Mouse (Mus musculus): ENCODE data around the gene Gpr35.

Gene Gpr35

DNA sequence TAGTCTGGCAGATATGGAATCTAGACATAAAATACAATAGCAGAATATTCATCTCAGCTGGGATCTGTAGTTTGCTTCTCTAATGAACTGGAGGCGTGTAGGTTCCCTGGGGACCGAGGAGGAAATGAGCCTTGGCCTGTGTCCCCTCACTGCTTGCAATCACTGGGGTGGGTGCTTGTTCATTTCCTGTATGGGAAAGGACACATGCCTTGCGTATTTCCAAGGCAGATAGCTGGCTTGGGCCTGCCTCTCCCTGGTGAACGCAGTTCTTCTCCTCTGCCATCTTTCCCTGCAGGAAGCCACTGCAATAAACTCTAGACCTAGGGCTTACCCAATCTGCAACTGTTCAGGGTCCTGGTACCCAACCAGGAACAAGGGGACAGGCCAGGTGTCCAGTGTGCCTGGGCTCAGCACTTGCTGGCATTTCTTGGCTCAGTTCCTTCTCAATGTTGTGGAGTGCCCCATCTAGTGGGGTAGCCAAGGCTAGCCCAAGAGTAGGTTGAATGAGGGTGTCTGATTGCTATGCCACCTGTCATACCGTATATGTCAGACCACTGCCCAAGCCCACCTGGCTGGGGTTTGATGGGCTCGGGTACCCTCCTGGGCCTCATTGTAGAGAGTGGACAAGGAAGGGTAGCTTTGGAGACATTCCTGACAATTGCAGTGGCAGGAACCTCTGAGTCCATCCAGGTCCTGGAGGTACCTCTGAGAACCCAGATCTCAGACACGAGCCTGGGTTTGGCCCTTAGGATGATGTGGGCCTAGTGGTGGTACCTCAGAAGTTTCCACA is 30.6 kb downstream of the Gpr35 start:
- DNase-seq (ENCODE audit: low spot score in 2 of 2): peak in 1 of 2 experiments; percentile 57

DNA sequence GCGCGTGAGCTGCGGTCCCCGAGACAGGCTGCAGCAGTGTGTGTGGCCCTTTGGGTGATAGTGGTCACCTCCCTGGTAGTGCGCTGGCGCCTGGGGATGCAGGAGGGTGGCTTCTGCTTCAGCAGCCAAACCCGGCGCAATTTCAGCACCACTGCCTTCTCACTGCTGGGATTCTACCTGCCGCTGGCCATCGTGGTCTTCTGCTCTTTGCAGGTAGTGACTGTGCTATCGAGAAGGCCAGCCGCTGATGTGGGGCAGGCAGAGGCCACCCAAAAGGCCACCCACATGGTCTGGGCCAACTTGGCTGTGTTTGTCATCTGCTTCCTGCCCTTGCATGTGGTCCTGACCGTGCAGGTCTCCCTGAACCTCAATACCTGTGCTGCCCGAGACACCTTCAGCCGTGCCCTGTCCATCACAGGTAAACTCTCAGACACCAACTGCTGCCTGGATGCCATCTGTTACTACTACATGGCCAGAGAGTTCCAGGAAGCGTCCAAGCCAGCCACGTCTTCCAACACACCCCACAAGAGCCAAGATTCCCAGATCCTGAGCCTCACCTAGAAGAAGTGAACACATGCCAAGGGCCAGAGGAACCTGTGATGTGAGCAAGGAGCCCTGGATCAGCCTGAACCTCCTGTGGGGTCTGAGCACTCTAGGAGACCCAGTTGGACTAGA is 32.4 kb downstream of the Gpr35 start:
- DNase-seq (ENCODE audit: low spot score in 2 of 2): peak in 1 of 2 experiments; percentile 53

DNA sequence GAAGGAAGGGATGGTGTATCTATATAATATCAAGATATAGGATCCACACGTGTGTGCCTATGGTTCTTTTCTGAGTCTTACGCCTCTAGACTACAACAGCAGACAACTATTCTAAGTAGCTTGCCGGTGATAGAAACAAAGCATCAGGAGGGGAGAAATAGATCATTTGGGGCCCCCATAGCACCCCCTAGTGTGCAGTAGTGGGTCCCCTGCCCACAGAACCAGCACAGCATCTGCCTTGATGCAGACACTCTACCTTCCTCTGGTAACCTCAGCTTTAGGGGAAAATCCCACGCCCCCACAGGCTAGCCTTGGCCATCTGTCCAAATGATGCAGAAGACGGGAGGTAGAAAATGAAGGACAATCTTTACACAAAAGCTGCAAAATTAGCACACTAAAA is 34.3 kb downstream of the Gpr35 start:
- peak in 1 of 2 experiments; percentile 30 for DNase-seq (ENCODE audit: low spot score in 2 of 2)

DNA sequence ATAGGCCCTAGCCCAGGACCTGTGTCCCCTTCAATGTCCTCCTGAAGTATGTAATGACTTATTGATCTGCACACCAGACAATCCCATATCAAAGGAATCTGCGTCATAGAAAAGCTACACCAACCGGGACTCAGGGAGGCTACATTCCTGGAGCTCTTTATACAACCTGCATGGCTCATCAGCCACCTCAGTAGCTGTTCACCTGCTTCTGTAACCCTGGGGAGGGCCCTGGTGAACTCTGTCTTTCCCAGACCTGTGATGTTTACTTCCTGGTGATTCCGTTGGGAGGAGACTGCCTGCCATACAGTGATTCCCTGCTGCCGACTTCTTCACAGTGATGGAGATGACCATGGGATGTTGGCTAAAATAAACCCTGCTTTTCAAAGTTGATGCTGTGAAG is 38.2 kb downstream of the Gpr35 start:
- DNase-seq (ENCODE audit: low spot score in 2 of 2): peak in 1 of 2 experiments; percentile 19

DNA sequence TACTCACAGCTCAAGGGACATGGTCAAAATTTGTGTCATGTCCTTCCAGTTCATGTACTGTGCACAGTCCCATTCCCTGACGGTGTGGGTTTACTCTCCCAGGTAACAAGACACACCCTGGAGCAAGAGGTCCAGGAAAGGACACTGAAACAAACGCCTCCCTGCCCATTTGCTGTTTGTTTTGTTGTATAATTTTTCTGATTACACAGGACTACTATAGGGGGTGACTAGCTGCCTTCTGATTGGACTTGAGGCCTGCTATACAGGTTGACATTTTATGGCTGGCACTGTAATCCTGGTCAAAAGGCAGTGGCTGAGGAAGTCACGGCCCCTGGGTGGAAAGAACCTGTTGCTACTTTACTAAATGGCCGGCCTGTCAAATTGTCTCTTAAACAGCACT is 39.2 kb downstream of the Gpr35 start:
- peak in 1 of 2 experiments; percentile 28 for DNase-seq (ENCODE audit: low spot score in 2 of 2)

DNA sequence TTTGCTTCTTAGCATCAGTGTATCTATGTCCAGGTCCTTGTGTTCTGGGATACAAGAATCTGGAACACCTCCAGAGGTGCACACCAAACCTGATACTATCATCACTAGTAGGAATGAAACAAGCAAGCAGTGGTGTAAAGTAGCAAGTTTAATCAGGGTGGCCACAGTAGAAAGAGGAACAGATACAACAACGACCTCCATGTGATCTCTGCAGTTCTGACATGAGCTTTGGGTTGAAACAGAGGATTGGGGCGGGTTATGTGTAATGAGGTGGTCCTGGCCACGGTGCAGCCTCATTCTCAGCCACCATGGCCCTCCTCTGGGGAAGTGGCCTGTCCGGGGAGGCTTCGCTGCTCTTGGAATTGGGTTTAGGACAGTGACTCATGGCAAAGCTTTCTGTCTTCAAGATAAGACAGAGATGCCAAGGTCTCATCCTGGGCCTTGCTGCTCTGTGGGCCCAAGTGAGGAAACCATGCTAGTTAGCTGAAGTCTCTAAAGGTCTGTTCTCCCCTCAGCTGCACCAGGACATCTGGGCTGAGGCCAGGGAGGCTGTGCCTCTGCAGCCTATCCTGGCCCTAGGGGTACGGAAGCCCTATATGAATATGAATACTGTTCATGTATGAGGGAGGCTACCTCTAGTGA is 41.7 kb downstream of the Gpr35 start:
- DNase-seq (ENCODE audit: low spot score in 2 of 2): no peak

DNA sequence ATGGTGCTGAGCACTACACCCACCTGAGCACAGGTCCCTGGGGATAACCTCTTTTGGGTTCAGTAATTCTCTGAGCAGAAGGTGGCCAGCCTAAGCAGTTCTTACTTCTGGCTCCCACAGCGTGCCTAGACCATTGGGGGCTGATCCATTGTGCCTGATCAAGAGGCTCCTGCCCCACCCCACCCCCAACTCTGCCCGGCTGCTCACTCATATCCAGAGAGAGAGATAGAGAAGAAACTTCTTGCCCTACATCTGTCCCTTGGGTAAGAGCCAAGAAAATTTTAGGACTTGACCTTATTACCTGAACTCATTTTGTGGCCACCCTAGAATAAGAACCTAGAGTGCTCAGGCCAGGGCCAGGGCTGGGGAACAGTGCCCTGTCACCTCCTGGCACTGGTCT is 42.2 kb downstream of the Gpr35 start:
- no peak for DNase-seq (ENCODE audit: low spot score in 2 of 2)

DNA sequence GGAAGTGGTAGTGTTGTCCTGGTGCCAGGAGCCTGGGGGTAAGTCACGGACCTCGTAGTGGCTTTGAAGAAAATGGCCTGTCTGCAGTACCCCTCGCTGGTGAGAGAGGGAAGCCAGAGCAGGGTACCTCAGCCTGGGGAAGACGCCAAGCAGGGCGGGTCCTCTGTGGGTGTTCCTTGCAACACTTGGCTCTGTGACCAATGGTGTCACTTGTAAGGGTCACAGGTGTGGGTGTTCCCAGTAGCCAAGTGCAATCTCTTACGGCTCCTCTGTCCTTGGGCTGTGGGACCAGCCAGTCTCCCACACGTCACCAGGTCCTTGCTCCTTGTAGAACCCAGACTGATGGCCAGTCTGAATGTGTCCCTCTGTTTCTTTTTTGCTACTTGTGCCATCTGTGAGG is 55.4 kb downstream of the Gpr35 start, which contains the start of gene Aqp12:
Gene Aqp12, plus strand, starts transcription at position 274 of the 400 bp plus-strand sequence.
- DNase-seq (ENCODE audit: low spot score in 2 of 2): no peak

DNA sequence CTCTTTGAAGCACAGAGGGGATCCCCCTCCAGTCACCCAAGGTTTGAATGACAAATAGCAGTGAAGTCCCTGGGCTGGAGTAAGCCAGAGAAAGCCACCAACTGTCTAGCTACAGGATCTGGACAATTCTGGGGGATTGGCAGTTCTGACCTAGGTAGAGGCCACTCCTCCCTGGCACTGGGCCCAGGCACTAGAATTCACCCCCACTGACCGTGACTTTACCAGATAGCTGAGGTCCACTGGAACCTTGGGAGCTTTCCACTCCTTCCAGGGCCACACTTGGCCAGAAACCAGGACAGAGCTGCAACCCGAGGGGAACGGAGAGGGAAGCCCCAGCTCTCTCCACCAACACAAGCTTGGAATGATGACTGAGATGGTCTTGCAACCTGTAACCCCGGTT is 58.5 kb downstream of the Gpr35 start:
- peak in 1 of 2 experiments; percentile 30 for DNase-seq (ENCODE audit: low spot score in 2 of 2)

DNA sequence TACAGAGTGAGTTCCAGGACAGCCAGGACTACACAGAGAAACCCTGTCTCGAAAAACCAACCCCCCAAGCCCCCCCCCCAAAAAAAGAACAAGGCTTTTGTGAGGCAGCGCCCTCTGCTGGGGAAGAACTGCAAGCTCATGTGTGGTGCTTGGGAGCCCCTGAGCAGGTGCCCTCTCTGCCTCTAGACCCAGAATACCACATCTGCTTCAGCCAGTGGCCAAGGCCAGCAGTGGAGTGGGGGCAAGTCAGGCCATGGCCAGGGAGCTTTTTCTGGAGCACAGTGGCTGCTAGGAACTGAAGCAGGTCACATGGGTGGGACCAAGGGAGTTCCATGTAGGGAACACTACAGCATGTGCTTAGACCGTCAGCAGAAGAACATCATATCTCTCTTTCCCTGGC is 60.1 kb downstream of the Gpr35 start:
- DNase-seq (ENCODE audit: low spot score in 2 of 2): no peak

DNA sequence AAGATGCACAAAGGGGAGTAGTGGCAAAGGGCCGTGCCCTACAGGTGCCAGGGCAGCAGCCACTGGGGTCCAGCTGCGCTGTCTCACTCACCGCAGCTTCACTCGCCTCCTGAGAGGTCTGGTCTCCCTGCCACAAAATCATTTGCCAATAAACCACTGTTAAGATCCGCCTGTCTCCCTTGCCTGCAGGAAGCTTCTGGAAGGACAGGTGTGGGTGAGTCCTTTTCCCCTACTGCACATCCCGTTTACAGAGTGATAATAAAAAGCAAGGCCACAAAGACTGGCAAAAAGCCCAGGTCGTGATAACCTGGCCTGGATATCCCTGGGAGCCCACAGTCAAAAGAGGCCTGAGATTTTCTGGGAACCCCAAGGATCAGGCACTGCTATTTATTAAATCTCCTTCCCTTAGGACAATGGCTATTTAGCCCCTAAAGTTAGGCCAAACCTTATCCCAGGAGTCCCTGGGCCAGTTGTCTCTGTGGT is 61.5 kb downstream of the Gpr35 start:
- no peak for DNase-seq (ENCODE audit: low spot score in 2 of 2)

DNA sequence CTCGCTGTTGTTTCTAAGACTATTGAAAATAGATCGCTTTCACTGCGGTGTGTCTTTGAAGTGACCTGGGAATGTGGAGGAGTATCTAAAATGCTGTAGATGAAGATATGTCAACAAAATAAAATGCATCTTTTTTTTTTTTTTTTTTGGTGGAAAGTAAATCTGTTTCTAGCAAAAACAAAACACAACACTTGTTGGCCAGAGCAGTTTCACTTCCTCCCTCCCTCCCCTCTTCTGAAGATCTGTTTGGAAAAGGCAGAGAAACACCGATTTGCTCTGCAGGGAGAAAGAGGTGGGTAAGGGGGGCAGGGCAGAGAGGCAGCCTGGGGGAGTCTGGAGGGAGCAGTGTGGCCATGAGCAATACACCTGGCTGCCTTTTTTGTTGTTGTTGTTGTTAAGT is 62.7 kb downstream of the Gpr35 start:
- DNase-seq (ENCODE audit: low spot score in 2 of 2): no peak

DNA sequence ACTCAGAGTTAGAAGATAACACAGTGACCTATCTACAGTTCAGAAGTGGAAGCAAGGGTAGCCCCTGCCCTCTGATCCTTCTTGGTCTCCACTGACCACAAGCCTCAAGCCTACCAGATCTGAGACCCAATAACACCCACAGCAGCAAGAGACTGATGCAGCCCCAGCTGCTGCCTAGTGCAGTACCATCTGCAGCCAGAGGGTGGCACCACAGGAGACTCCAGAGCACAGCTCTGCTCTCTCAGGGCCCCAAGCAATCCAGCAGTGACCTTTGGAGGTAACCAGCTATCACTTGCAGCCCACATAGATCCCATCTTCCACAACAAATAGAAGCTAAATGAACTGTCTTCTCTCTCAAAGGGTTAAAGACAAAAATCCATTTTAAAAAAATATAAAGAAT is 63.8 kb downstream of the Gpr35 start:
- peak; percentile 55 to 84 for DNase-seq (ENCODE audit: low spot score in 2 of 2)

DNA sequence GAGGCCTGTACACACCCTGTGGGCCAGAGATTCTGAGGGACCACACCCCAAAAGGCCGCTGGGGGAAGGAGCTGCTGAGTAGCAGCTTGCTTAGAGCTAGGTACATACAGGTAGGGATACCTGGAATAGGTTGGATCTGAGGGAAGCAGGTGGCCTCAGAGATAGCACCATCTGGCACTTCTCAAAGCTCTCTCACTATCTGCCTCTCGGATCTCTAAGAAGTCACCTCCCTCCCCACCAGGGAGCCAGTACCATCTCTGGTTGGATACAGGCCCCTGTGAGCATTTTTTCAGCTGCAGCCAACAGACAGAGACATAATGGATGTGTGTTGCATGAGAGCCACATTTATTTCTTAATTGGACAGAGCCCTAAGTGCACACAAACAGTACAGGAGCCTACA is 64.5 kb downstream of the Gpr35 start:
- no peak for DNase-seq (ENCODE audit: low spot score in 2 of 2)

DNA sequence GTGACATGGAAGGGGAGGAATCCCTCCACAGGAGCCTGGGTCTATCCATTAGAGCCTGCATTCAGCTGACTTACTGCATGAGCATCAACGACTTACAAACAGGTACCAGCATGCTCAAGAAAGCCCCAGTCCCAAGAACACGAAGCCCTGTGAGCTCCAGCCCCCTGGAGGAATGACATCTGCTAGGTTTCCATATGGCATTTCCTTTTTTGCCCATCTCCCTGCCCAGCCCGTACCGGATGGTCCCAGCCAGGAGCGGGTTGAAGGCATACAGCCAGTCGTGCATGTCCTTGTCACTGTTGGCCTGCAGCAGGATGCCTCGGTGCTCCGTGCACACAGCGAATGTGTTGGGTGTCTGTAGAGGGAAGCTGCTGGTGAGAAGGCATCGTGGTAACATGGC is 68.1 kb downstream of the Gpr35 start:
- DNase-seq (ENCODE audit: low spot score in 2 of 2): no peak

DNA sequence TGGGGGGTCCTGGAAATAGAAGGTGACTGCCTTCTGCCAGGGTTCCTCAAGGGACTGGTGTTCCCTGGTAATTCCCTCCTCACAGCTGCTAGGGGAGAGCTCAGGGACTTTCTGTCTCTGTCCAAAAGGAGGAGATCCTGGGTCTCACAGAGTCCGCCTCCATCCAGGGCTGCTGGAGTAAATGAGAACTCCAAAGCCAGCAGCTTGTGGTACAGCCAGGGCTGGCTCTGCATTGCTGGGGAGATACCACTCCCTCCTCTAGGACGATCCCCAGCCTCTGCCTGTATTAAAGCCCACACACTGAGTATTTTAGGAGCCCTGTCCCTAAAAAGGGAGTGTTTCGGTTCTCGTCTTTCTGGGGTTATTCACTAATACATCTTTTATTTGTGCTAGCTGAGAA is 69.9 kb downstream of the Gpr35 start:
- DNase-seq (ENCODE audit: low spot score in 2 of 2): no peak

DNA sequence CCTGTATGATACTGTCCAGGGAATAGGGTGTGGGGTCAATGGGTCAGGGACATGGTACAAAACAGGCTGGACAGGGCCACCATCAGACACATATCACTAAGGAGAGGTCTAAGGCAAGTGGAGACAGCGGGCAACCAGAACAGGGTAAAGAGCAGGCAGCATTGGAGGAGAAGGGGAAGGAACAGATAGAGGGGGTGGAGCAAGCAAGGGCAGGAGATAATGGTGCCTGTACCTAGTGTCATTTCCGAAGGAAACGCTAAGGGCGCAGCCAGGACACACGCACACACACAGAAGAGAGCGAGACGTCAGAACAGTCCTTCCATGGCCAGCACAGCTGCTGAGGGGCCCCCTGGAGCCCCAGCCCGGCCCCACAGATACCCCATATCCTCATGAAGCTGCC is 75.9 kb downstream of the Gpr35 start:
- DNase-seq (ENCODE audit: low spot score in 2 of 2): no peak

DNA sequence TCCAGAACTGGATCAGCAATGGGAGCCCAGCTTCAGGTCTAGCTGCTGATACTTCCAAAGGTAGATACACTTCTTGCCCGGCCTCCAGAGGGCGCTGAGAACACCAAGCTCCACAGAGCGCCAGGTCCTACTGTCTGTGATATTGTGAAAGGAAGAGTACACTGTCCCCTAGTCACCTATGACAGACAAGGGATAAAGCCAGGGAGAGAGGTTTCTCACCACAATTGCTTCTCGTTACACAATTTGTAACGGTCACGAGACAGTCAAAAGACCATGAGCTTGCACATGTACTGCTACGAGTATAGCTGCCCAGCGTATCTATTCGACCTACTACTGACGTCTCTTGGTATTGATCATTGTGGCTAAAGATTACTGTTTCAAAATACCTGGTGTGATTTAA is 78.7 kb downstream of the Gpr35 start:
- DNase-seq (ENCODE audit: low spot score in 2 of 2): no peak

DNA sequence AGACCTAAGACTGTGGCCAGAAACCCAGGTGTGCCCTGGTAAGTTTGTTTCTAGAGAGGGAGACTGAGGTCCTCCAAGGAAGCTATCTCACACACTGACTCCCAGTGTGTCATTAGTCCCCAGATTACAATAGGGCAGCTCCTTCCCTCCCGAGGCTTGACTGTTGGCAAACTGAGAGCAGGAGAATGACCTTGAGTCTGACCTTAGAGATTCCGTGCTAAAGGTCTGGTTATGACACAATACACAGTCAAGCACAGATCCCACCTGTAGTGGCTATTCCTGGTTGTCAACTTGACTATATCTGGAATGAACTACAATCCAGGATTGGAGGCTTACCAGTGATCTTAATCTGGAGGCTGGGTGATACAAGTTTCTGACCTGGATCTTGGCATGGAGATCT is 79.4 kb downstream of the Gpr35 start:
- DNase-seq (ENCODE audit: low spot score in 2 of 2): no peak

DNA sequence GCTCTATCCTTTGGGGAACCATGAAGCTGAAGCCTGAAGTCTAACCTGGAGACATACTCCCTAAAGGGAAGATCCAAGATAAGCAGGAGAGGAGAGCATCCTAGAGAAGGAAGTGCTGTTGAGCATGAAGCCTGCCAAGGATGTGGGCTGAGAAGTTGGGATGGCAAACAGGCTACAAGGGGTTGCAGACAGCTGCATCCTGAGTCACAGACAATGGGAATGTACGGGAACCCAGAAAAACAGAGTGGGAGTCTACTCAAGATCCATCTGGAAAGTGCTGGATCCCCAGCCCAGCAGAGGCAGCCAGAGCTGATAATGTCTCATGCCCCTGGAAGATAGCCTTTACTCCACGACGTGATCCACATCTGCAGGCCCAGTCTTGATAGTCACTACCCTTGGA is 80.5 kb downstream of the Gpr35 start:
- no peak for DNase-seq (ENCODE audit: low spot score in 2 of 2)

DNA sequence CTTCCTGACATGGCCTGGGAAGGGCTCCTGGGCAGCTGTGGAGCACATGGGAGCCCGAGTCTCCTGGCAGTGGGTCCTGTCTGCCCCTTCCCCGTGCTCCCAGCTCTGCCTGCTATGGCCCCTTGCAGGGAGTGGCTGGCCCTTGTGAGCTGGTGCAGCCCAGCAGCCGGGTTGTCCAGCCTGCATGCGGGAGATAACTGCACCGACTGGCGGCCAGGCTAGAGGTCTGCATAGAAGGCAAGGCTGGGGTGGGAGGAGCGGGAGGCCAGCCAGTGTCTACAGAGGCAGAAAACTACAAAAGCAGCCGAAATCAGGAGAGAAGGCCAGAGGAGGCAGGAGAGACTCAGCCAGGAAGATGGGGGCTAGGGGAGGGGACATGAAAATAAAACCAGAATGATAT is 83.3 kb downstream of the Gpr35 start:
- DNase-seq (ENCODE audit: low spot score in 2 of 2): peak in 1 of 2 experiments; percentile 30

DNA sequence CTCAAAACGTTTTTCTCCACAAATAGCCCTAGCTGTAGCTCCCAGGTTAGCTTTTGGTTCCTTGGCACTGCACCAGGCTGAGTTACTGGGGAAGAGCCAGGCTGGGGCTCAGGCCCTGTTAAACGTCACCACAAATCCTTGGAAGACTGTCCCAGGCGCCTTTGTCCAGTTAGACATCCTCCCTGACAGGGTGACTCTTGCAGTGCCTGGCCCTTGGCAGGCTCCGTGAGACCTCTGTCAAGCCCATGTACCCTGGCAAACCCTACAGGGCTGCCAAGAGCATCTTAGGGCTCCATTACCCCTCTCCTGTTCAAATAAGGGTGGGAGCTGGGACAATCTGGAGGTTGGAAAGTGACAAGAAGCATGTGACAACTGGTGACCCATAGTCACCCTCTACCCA is 85.3 kb downstream of the Gpr35 start:
- DNase-seq (ENCODE audit: low spot score in 2 of 2): no peak
